Mouse (Mus musculus) liver, adult 2 months (tissue): ENCODE measurements around the gene Psmd2. TPM values are rescaled to one million over a fixed set of nuclear protein-coding genes. Genes with fewer than 3 reads are reported as not detected.
A peak's percentile ranks its signal among the peaks of the same experiment; 100 is the strongest.

Experiments used
- DNase-seq: peaks from one replicate; pipeline ENCODE4 v3.0.0-alpha.2; 2011; ENCODE audit warnings: low read depth, low spot score; ENCODE audit errors: extremely low read depth
- H3K27ac ChIP-seq: fragments of 200-500 bp; replicated peaks from 2 replicates; pipeline ENCODE4 v1.5.1; 2012; ENCODE audit warnings: low read depth, mild to moderate bottlenecking, control low read depth, inconsistent platforms, low read length; ENCODE audit not compliant: insufficient read depth
- H3K27me3 ChIP-seq: fragments of 200-500 bp; 2 replicates; pipeline ENCODE4 v1.6.1; 2012; ENCODE audit warnings: mild to moderate bottlenecking, moderate library complexity, low read length, inconsistent platforms; ENCODE audit not compliant: control insufficient read depth, insufficient read depth
- H3K36me3 ChIP-seq: fragments of 200-500 bp; 2 replicates; pipeline ENCODE4 v1.6.1; 2012; ENCODE audit warnings: low read length, inconsistent platforms; ENCODE audit not compliant: control insufficient read depth, insufficient read depth
- H3K4me1 ChIP-seq: fragments of 200-500 bp; 2 replicates; pipeline ENCODE4 v1.6.1; 2011; ENCODE audit warnings: low read length; ENCODE audit not compliant: control insufficient read depth, insufficient read depth
- H3K4me3 ChIP-seq: fragments of 200-500 bp; 2 replicates; pipeline ENCODE4 v1.5.1; 2011; ENCODE audit warnings: low read depth, mild to moderate bottlenecking, control low read depth, low read length, moderate library complexity; ENCODE audit not compliant: insufficient read depth
- H3K79me2 ChIP-seq: fragments of 200-500 bp; 2 replicates; pipeline ENCODE4 v1.6.1; 2012; ENCODE audit warnings: inconsistent platforms, mild to moderate bottlenecking, low read length, moderate library complexity; ENCODE audit not compliant: control insufficient read depth, insufficient read depth
- H3K9ac ChIP-seq: fragments of 200-500 bp; 2 replicates; pipeline ENCODE4 v1.6.1; 2012; ENCODE audit warnings: low read depth, mild to moderate bottlenecking, control low read depth, inconsistent platforms, low read length
- CTCF ChIP-seq: fragments of 200-500 bp; IDR thresholded peaks from 2 replicates; pipeline ENCODE4 v1.5.1; 2011; ENCODE audit warnings: low read depth, low read length, control low read depth
- POLR2A ChIP-seq: fragments of 200-500 bp; IDR thresholded peaks from 2 replicates; pipeline ENCODE4 v1.6.1; 2011; ENCODE audit warnings: low read length, control low read depth; ENCODE audit not compliant: insufficient read depth; ENCODE audit errors: extremely low read depth
- WGBS: fragments of 180-500 bp; shearing (Covaris S2); methylation state at CpG from one replicate; pipeline ENCODE4 v1.1.7; 2018; 5-methylcytosine and 5-hydroxymethylcytosine counted together
- polyA plus RNA-seq: library from polyadenylated mRNA; depleted of rRNA; stranded (reverse); fragments of >200 nt; gene quantifications from 2 replicates; pipeline ENCODE4 v1.2.3, GENCODE M21; 2012
- total RNA-seq: library from RNA; depleted of rRNA; stranded (reverse); fragments of >200 nt; gene quantifications from 2 replicates; pipeline ENCODE4 v1.2.3, GENCODE M21; 2014

Gene Psmd2
- total and polyA plus RNA-seq, 2 experiments, result 85.0 to 138 TPM

GRCm38 (mm10) chr16:20701729-20702521 lies 50.5 kb downstream of the Psmd2 start:
- H3K27ac ChIP-seq, result no peak overlapping the region
- no peak overlapping the region for H3K9ac ChIP-seq
- no peaks in the 10 kb centered on the region for H3K36me3 ChIP-seq
- WGBS, result 83% methylated on average over 11 of the region's 12 CpGs
- H3K4me1 ChIP-seq, result no peaks in the 10 kb centered on the region
- H3K79me2 ChIP-seq, result no peaks in the 10 kb centered on the region
- H3K27me3 ChIP-seq, result no peaks in the 10 kb centered on the region
- no peak for DNase-seq
- H3K4me3 ChIP-seq, result no peak overlapping the region
- TF ChIP-seq POLR2A (no peak), CTCF (no peak)

- WGBS, result 41% methylated on average over 8 of the region's 8 CpGs
- no peaks in the 10 kb centered on the region for H3K27me3 ChIP-seq
- peak; percentile 64 for TF ChIP-seq CTCF
- no peak for TF ChIP-seq POLR2A
- no peaks in the 10 kb centered on the region for H3K4me1 ChIP-seq
- DNase-seq, result no peak
- no peak overlapping the region for H3K9ac ChIP-seq
- H3K4me3 ChIP-seq, result no peak overlapping the region
- H3K79me2 ChIP-seq, result no peaks in the 10 kb centered on the region
- H3K36me3 ChIP-seq, result no peaks in the 10 kb centered on the region
- H3K27ac ChIP-seq, result no peak overlapping the region
Measured at GRCm38 (mm10) chr16:20702522-20702893, 51.1 kb downstream of the Psmd2 start.

GRCm38 (mm10) chr16:20703071-20703470 lies 51.6 kb downstream of the Psmd2 start:
- Histone ChIP-seq H3K9ac (no peak overlapping the region), H3K36me3 (no peaks in the 10 kb centered on the region), H3K79me2 (no peaks in the 10 kb centered on the region), H3K4me3 (no peak overlapping the region), H3K4me1 (no peaks in the 10 kb centered on the region), H3K27ac (no peak overlapping the region), H3K27me3 (no peaks in the 10 kb centered on the region)
- DNase-seq, result no peak
- WGBS, result 98% methylated on average over 10 of the region's 10 CpGs
- TF ChIP-seq CTCF (no peak), POLR2A (no peak)

- Histone ChIP-seq H3K27ac (no peak overlapping the region), H3K79me2 (no peaks in the 10 kb centered on the region), H3K9ac (no peak overlapping the region), H3K36me3 (no peaks in the 10 kb centered on the region), H3K4me3 (no peak overlapping the region), H3K27me3 (no peaks in the 10 kb centered on the region), H3K4me1 (no peaks in the 10 kb centered on the region)
- 89% methylated on average over 6 of the region's 6 CpGs for WGBS
- TF ChIP-seq POLR2A (no peak), CTCF (no peak)
- DNase-seq, result no peak
Measured at GRCm38 (mm10) chr16:20703699-20704400, 52.4 kb downstream of the Psmd2 start.

- TF ChIP-seq POLR2A (no peak), CTCF (no peak)
- no peaks in the 10 kb centered on the region for H3K79me2 ChIP-seq
- H3K4me1 ChIP-seq, result no peaks in the 10 kb centered on the region
- WGBS, result 83% methylated on average over 3 of the region's 3 CpGs
- no peak overlapping the region for H3K27ac ChIP-seq
- DNase-seq, result no peak
- no peak overlapping the region for H3K4me3 ChIP-seq
- no peaks in the 10 kb centered on the region for H3K36me3 ChIP-seq
- H3K27me3 ChIP-seq, result no peaks in the 10 kb centered on the region
- no peak overlapping the region for H3K9ac ChIP-seq
Measured at GRCm38 (mm10) chr16:20705786-20706185, 54.3 kb downstream of the Psmd2 start.

GRCm38 (mm10) chr16:20706407-20707055 lies 55.1 kb downstream of the Psmd2 start:
- 95% methylated on average over 2 of the region's 2 CpGs for WGBS
- TF ChIP-seq CTCF, result no peak
- no peak for TF ChIP-seq POLR2A
- no peaks in the 10 kb centered on the region for H3K4me1 ChIP-seq
- H3K79me2 ChIP-seq, result no peaks in the 10 kb centered on the region
- no peaks in the 10 kb centered on the region for H3K36me3 ChIP-seq
- H3K27ac ChIP-seq, result no peak overlapping the region
- H3K4me3 ChIP-seq, result no peak overlapping the region
- no peaks in the 10 kb centered on the region for H3K27me3 ChIP-seq
- no peak for DNase-seq
- no peak overlapping the region for H3K9ac ChIP-seq
